Mouse (Mus musculus) heart, adult 2 months (tissue): ENCODE results near the gene Rai1.

ENCODE experiments used
- CTCF ChIP-seq: fragments of 200-600 bp; IDR thresholded peaks from 2 replicates; pipeline ENCODE4 v1.8.1; 2022; ENCODE audit warnings: antibody characterized with exemption, mild to moderate bottlenecking, moderate library complexity
- POLR2A ChIP-seq: fragments of 200-500 bp; IDR thresholded peaks from 2 replicates; pipeline ENCODE4 v1.6.1; 2011; ENCODE audit warnings: mild to moderate bottlenecking, low read depth, low read length, control low read depth; ENCODE audit not compliant: insufficient read depth

DNA sequence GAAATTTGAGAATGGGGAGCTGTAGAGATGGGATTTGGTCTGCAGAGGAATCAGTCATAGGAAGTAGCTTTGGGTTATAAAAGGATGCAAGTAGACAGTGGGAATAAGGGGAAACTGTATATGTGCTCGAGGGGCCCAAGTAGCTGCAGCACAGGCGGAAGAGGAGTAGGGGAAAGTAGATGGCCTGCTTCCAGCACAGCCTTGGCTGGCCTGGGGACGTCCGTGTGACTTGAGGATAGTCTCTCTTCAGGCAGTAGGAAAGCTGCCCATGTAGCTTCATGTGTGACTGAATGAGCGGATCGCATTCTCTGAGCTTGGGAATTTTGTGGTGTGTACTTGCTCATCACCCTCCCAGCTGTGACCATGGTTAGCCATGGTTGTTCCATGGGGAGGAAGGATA, 59.6 kb downstream of the Rai1 start:
- TF ChIP-seq POLR2A (no peak), CTCF (no peak)
